Mouse (Mus musculus) layer of hippocampus, postnatal 25 days (tissue): ENCODE results near the gene Vmn1r198. TPM values are rescaled to one million over a fixed set of nuclear protein-coding genes. Genes with fewer than 3 reads are reported as not detected.
"Not testable (repeated sequence)": the region's sequence is repeated elsewhere in the genome, so short reads cannot be mapped to it uniquely, and the experiment has no call there.

Source experiments
- DNase-seq, 2 experiments: peaks; one replicate each; pipeline ENCODE4 v3.0.0; 2022; ENCODE audit warnings: mixed read lengths in 2 of 2, low spot score in 1 of 2; ENCODE audit errors: extremely low spot score in 1 of 2
- total RNA-seq, 2 experiments: library from RNA; stranded (reverse); gene quantifications; 2 replicates each; pipeline ENCODE4 v1.2.3; 2021

Gene Vmn1r198
- not detected for total RNA-seq

- DNase-seq = no peak
Observed at GRCm38 (mm10) chr13:22350064-22350463, at the start of gene Vmn1r198. Gene Vmn1r198, plus strand, starts transcription at chr13:22350364.

DNA sequence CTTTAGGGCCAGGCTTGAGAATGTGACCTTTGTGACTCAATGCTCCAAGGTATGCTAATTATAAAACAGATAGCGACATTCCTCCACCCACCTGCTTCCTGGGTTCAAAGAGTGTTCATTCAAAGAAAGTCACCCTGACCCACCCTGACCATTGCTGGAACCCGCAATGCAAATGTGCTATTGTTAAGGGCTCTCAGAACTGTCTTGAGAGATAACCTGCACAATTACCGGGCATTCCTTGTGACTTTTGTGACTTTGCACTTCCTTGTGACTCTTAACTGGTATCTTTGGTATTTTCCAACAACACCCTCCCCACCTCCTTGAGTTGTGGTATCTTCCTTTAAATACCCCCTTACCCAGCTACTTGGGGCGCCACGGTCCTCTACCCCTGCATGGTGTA lies 42.1 kb upstream of the Vmn1r198 start:
- DNase-seq = not testable (repeated sequence)

DNA sequence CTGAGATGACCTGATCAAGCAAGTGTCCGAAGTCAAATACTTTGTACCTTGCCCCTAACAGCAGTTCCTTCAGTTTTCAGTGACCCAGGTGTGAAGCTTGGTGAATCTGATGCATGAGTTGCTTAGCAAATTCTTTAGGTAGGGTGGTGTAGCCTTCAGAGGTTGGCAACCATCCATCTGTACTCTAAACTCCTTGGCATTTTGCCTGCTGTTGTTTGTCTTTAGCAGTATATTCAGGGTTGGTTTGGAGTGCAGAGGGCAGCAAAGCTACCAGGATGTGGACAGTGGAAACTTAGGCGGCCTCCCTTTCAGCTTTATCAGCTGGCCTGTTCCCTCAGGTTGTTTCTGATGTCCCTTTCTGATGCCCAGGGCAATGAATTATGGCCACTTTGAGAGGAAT lies 34.8 kb upstream of the Vmn1r198 start:
- DNase-seq = no peak

- no peak for DNase-seq
Observed at GRCm38 (mm10) chr13:22317366-22317765, 32.8 kb upstream of the Vmn1r198 start.

DNA sequence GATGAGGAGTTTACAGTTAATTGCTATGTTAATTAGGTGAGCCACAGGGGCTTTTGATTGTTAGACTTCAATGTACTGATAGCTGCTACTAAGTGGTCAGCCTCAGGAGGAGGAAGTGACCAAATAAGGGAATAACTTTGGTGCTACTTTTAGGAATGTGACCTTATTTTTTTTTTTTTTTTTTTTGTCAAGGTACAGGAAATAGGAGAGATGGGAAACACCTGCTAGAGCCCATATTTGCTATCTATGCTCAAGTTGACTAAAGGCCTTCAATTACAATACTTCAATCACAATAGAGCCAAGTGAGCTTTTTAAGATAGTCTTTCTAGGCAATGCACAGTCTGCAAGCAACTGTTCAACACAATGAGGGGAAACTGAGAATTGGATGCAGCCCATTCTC lies 30.1 kb upstream of the Vmn1r198 start:
- DNase-seq = no peak

GRCm38 (mm10) chr13:22324289-22324688 lies 25.9 kb upstream of the Vmn1r198 start, which contains the start of gene Vmn1r197:
Gene Vmn1r197, plus strand, starts transcription at chr13:22324589.
- DNase-seq = no peak

DNA sequence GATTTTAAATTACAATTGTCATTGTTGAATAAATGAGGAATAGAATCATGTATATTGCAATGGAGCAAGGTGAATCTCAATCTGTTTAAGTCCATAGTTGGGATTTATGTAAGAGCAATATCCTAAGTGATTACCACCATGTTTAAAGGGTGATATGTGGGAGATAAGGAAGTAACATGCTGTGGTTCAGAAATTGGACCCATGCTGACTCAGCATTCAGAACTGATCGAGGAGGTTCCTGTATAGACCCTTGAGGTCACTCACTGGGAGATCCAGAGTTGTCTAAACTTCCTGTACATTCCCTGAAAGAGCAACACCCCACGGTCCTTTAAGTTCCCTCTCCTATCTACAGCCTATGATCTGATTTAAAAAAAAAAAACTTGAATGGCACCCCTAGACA lies 16.9 kb upstream of the Vmn1r198 start:
- DNase-seq = no peak

- no peak for DNase-seq
Observed at GRCm38 (mm10) chr13:22335565-22335964, 14.6 kb upstream of the Vmn1r198 start.

GRCm38 (mm10) chr13:22350813-22351212 lies 649 bp downstream of the Vmn1r198 start:
- DNase-seq = no peak

DNA sequence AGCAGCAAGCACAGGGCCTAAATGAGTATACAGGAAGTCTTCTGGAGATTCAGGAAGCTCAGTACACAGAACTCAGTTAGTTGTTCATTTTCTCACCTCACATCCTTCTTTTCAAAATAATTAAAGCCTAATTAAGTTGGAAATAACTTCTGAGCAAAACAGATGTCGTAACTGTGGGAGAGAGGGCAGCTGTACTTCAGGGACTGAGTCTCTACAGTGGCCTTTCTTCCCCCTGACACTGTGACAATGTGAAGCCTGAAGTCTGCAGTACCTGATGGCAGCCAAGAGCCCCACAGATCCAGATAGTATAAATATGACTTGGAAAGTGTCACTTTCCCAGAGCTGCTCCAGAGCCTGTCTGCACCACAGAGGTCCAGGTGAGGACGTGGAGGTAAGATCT lies 29.4 kb downstream of the Vmn1r198 start, which contains the start of gene Vmn1r199:
Vmn1r199 (plus strand) TSS at position 301 of the 400 bp plus-strand sequence.
- DNase-seq = no peak

DNA sequence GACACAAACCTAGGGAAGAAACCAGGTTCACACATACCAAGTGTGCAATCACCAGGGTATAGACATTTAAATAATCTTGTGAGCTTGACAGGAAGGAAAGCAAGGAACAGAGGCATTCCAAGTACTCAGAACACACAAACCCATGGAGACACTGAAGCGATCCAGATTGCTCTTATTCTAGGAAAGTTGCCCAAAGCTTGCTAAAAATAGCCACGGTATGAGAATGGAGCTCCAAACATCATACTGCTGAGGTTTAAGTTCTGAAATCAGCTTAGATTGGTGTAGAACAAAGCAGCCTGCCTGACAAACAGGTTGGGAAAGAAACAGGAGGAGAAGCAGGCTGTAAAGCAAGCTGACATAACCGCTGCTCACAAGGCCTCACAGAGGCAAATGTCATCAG lies 31.0 kb downstream of the Vmn1r198 start:
- DNase-seq = not testable (repeated sequence)

DNA sequence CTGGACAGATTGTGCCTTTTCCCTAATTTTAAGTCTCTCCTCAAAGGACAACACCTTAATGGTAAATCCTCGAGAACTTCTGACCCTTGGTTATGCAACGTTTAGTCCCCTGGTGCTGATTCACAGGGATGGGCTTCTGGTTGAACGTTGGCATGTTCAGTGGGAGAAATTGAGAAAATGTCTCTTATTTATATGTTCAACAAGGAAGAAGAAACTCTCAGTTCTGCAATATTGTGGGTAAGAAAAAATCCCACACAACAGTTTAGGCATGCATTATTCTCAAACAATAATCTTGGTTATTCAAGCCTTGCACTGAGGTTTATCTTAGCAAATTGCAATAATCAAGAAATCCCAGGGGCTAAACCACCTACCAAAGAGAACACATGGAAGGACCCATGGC lies 33.2 kb downstream of the Vmn1r198 start:
- no peak for DNase-seq

DNA sequence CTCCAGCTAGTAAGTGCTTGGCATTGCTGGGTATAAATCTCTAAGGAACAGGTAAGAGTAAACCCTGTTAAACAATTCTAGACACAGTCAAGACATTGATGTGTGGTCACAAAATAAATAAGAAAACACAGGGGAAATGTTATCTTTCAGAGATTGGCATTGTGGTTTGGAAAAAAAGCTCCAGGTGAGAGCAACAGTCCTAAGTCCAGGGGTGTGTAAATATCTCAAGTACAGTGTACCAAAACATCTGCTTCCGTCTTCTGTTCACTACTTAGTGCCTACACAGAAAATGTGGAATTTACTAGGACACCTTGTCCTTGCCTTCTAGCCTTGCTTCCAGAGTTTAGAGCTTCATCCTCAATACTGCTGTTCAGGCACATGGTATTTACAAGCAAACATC lies 36.9 kb downstream of the Vmn1r198 start:
- no peak for DNase-seq

DNA sequence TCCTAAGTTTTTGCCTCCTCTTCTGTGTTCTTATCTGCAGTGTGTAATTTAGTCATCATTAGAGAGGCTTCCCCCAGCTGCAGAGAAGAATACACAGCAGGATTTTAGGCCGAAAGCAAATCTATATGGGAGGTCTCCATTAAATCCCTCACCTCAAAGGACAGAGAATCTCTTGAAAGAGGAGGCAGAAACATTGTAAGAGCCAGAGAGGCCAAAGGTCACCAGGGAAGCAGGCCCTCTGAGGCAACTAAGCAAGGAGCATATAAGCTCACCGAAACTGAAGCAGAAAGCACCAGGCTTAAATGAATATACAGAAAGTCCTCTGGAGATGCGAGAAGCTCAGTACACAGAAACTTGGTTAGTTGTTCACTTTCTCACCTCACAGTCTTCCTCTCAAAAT lies 39.9 kb downstream of the Vmn1r198 start, which contains the start of gene Vmn1r200:
Vmn1r200 (plus strand) TSS at position 301 of the 400 bp plus-strand sequence.
- no peak for DNase-seq

DNA sequence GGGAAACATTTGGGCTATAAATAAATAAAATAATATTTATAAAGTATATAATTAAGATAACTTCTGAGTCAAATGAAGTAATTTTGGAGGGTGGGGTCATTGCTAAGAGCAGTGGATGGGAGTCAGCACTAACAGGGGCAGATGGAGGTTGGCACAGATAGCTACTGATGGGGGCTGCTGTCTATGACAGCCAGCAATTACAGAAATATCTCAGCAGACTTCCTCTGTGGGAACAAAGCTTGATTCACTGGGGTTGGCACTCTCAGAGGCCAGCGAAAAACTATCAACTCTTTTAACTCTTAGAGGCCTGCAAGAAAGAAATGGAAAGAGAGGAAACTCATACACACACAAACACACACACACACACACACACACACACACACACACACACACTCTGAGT lies 52.8 kb downstream of the Vmn1r198 start:
- no peak for DNase-seq

Other genes starting within 250 kb of the Vmn1r198 start
- gene Vmn1r189, start 244.5 kb upstream of the Vmn1r198 start, total RNA-seq = not detected
- gene Vmn1r191, start 166.4 kb upstream of the Vmn1r198 start, total RNA-seq = not detected
- gene Vmn1r192, start 159.2 kb upstream of the Vmn1r198 start, total RNA-seq = not detected
- gene Vmn1r193, start 127.2 kb upstream of the Vmn1r198 start, total RNA-seq = not detected
- gene Vmn1r194, start 106.1 kb upstream of the Vmn1r198 start, total RNA-seq = not detected
- not detected for gene Vmn1r195, start 79.8 kb upstream of the Vmn1r198 start, total RNA-seq
- gene Vmn1r196, start 60.4 kb upstream of the Vmn1r198 start, total RNA-seq = not detected
- gene Vmn1r197, start 25.8 kb upstream of the Vmn1r198 start, total RNA-seq = not detected
- not detected for gene Vmn1r199, start 29.5 kb downstream of the Vmn1r198 start, total RNA-seq
- not detected for gene Vmn1r200, start 40.0 kb downstream of the Vmn1r198 start, total RNA-seq
- gene Vmn1r201, start 121.6 kb downstream of the Vmn1r198 start, total RNA-seq = not detected
- gene Vmn1r202, start 155.0 kb downstream of the Vmn1r198 start, total RNA-seq = under 1 TPM in 1 of 2 experiments, not detected in 1; 0.07 TPM
- gene Vmn1r203, start 167.8 kb downstream of the Vmn1r198 start, total RNA-seq = not detected
- not detected for gene Vmn1r204, start 202.8 kb downstream of the Vmn1r198 start, total RNA-seq
- gene Vmn1r205, start 242.6 kb downstream of the Vmn1r198 start, total RNA-seq = not detected